Mouse (Mus musculus): ENCODE results near the gene Auts2. TPM values are rescaled to one million over a fixed set of nuclear protein-coding genes. Genes with fewer than 3 reads are reported as not detected.

Gene Auts2
- polyA plus RNA-seq, 1 experiment from 2014 or later = 24.7 TPM

- Histone ChIP-seq H3K4me3 (no peak overlapping the region), H3K4me1 (no peaks in the 10 kb centered on the region), H3K9me3 (no peaks in the 10 kb centered on the region), H3K36me3 (no peaks in the 10 kb centered on the region), H3K27ac (no peak overlapping the region), H3K27me3 (ENCODE audit: insufficient read depth, poor library complexity, severe bottlenecking) (no peaks in the 10 kb centered on the region)
- DNase-seq (ENCODE audit: low spot score) = no peak
- 91% methylated on average over 11 of the region's 11 CpGs for WGBS
These were observed 673.2 kb downstream of the Auts2 start for GRCm38 (mm10) chr5:131869711-131870499.

DNA sequence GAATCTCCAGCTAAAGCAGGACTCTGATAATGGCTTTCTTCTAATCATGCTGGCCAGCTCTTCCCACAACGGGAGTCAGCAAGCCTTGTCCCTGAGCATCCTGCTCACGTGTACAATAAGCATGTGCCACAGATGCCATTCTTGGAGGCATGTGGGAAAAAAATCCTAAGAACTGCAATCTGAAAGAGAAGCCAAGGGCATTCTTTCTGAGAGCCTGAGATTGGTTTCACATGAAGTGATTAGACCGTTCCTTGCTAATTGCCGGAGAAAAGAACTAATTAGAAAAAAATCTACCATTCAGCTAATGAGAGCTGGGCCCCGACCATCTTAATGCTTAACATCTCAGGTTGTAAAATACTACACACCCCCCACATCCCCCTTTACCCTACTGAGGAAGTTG, 677.9 kb downstream of the Auts2 start:
- H3K36me3 ChIP-seq = no peaks in the 10 kb centered on the region
- no peak overlapping the region for H3K27ac ChIP-seq
- no peak for DNase-seq (ENCODE audit: low spot score)
- 0 out of 2 replicates have a peak, but pooled peaks cover 4% of the 10 kb centered on the region for H3K27me3 ChIP-seq (ENCODE audit: insufficient read depth, poor library complexity, severe bottlenecking)
- H3K4me3 ChIP-seq = no peak overlapping the region
- H3K4me1 ChIP-seq = no peaks in the 10 kb centered on the region
- H3K9me3 ChIP-seq = no peaks in the 10 kb centered on the region
- 61% methylated on average over 5 of the region's 5 CpGs for WGBS

DNA sequence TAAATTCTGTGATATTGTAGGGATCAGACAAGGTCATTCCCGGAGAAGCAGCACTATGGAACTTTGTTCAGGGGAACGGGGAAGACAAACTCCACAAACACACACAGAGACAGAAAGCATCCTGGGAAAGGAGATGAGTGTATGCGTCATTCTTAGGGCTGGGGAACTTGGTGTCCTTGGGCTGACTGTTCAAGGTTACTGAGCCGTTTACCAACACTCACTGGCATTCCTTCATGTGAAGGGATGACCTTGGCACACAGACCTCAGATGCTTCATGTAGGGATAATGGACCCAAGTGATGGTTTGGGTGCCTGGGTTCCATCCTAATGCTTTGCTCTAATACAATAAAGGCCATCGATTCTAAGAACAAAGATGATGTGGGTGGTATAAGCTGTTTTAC, 685.2 kb downstream of the Auts2 start:
- no peaks in the 10 kb centered on the region for H3K27me3 ChIP-seq (ENCODE audit: insufficient read depth, poor library complexity, severe bottlenecking)
- H3K4me1 ChIP-seq = peaks cover 17% of the 10 kb centered on the region
- no peaks in the 10 kb centered on the region for H3K36me3 ChIP-seq
- H3K9me3 ChIP-seq = no peaks in the 10 kb centered on the region
- WGBS = 77% methylated on average over 5 of the region's 5 CpGs
- no peak overlapping the region for H3K4me3 ChIP-seq
- H3K27ac ChIP-seq = no peak overlapping the region
- DNase-seq (ENCODE audit: low spot score) = no peak

DNA sequence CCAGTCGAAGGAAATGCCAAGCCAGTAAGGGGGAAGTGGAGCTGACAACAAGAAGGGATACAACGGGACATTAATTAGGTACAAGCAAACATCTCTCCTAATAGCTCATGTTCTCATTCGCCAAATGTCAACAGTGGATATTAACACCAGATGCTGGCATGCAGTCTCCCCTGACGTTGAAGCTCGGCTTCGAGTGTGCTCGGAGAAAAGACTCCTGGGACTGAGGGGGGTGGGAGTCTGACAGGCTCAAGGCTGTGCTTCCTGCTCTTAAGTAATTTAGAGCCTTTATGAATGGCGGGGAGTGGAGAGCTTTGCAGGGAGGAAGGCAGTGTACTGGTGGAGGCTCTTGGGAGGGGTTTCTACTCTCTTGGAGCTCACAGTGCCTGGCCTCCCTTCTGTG, 687.8 kb downstream of the Auts2 start:
- Histone ChIP-seq H3K4me3 (no peak overlapping the region), H3K27me3 (ENCODE audit: insufficient read depth, poor library complexity, severe bottlenecking) (no peaks in the 10 kb centered on the region), H3K9me3 (no peaks in the 10 kb centered on the region), H3K27ac (no peak overlapping the region), H3K36me3 (no peaks in the 10 kb centered on the region), H3K4me1 (peaks cover 24% of the 10 kb centered on the region)
- 26% methylated on average over 8 of the region's 8 CpGs for WGBS
- no peak for DNase-seq (ENCODE audit: low spot score)

DNA sequence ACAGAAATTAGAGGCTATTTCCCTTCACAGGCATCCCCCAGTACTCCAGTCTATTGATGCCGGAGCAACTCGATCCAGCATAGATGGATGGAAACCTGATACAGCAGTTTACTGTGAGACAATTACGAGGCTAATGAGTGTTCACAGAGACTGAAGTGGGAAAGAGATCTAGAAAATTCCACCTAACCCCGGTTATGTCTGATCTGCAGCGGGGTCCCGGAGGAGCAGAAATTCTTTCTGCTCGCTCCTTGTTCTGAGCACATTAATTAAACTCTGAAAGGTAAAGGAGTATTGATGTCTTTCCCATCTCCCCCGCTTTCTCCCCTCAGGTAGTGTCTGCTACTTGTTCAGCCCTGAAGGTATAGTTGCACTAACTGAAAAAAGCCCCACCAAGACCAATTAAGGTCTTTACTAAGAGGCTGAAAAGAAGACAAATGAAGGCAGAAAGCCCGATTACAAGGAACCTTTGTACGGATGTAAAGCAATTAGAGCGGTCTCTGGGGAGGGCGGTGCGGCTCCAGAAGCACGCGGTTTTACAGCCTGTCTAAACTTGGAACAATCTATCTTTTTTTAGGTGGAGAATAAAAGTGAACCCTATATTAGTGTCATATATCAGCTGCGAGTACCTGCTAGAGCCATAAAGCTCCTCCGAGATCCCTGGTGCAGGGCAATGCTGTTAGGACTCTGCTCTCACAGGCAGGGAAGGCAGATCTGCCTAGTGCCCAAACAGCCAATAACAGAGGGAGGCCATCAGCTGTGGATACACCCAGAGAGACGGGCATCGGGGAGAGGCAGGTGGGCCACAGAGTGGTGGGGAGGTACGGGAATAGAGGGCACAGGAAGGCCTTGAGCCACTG, 691.3 kb downstream of the Auts2 start:
- Histone ChIP-seq H3K27ac (no peak overlapping the region), H3K9me3 (no peaks in the 10 kb centered on the region), H3K4me3 (no peak overlapping the region), H3K36me3 (no peaks in the 10 kb centered on the region), H3K27me3 (ENCODE audit: insufficient read depth, poor library complexity, severe bottlenecking) (0 out of 2 replicates have a peak, but pooled peaks cover 4% of the 10 kb centered on the region), H3K4me1 (peaks cover 19% of the 10 kb centered on the region)
- no peak for DNase-seq (ENCODE audit: low spot score)
- 76% methylated on average over 20 of the region's 20 CpGs for WGBS

DNA sequence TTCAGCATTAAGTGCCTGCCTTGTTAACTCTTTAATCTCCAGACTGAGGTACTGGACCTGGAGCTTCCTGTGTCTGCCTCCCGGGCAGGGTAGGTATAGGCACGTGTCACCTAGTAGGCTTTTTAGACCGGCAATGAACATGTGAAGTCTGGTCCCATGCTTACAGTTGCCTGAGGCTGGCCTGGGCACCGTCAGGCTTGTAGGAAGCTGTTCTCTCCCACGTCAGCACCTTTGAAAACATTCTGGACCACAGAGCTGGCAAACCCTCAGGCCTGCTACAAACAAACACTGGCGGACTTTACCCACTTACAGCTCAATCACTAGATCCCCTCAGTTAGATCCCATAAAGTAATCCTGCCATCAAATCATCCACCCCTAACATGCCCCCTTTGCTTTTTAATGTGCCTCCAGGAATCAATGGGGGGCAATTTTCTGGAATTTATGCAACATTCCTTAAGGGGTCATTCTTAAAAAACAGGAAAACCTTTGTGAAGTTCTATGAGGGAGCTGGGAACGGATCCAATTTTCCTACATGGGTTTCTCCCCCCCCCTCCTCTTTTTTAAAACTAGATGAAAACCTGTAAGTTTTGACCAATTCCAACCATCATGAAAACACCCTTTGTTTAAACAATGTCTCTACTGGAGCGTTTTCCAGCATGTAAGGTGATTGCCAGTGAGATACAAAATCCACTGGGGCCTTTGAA, 692.4 kb downstream of the Auts2 start:
- WGBS = 57% methylated on average over 8 of the region's 8 CpGs
- 0 out of 2 replicates have a peak overlapping the region, but pooled peaks have one; percentile 39 for H3K27ac ChIP-seq
- no peaks in the 10 kb centered on the region for H3K36me3 ChIP-seq
- H3K27me3 ChIP-seq (ENCODE audit: insufficient read depth, poor library complexity, severe bottlenecking) = 0 out of 2 replicates have a peak, but pooled peaks cover 9% of the 10 kb centered on the region
- DNase-seq (ENCODE audit: low spot score) = no peak
- H3K9me3 ChIP-seq = no peaks in the 10 kb centered on the region
- no peak overlapping the region for H3K4me3 ChIP-seq
- H3K4me1 ChIP-seq = peaks cover 19% of the 10 kb centered on the region

- H3K36me3 ChIP-seq = no peaks in the 10 kb centered on the region
- H3K4me3 ChIP-seq = no peak overlapping the region
- WGBS = 74% methylated on average over 3 of the region's 3 CpGs
- DNase-seq (ENCODE audit: low spot score) = no peak
- H3K4me1 ChIP-seq = peaks cover 9% of the 10 kb centered on the region; the same call in 1 of the 2 replicates
- no peak overlapping the region for H3K27ac ChIP-seq
- H3K9me3 ChIP-seq = no peaks in the 10 kb centered on the region
- H3K27me3 ChIP-seq (ENCODE audit: insufficient read depth, poor library complexity, severe bottlenecking) = 0 out of 2 replicates have a peak, but pooled peaks cover 10% of the 10 kb centered on the region
These were observed 693.5 kb downstream of the Auts2 start for GRCm38 (mm10) chr5:131849644-131850043.

DNA sequence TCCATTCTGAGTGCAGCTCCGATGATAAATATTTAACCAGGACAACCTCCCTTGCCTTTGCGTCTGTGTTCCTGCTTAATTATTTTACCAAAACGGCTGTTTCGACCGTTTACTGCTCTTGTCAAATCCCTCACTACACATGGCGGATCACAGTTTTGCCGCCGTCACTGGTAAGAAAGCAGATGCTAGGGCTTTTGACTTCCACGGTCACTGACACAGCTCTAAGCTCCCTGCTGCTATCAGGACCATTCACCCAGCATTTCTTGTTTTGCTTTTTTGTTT, 698.7 kb downstream of the Auts2 start:
- no peaks in the 10 kb centered on the region for H3K4me1 ChIP-seq
- H3K4me3 ChIP-seq = no peak overlapping the region
- no peaks in the 10 kb centered on the region for H3K9me3 ChIP-seq
- DNase-seq (ENCODE audit: low spot score) = no peak
- no peaks in the 10 kb centered on the region for H3K36me3 ChIP-seq
- 0 out of 2 replicates have a peak, but pooled peaks cover 10% of the 10 kb centered on the region for H3K27me3 ChIP-seq (ENCODE audit: insufficient read depth, poor library complexity, severe bottlenecking)
- no peak overlapping the region for H3K27ac ChIP-seq
- WGBS = 78% methylated on average over 9 of the region's 9 CpGs

DNA sequence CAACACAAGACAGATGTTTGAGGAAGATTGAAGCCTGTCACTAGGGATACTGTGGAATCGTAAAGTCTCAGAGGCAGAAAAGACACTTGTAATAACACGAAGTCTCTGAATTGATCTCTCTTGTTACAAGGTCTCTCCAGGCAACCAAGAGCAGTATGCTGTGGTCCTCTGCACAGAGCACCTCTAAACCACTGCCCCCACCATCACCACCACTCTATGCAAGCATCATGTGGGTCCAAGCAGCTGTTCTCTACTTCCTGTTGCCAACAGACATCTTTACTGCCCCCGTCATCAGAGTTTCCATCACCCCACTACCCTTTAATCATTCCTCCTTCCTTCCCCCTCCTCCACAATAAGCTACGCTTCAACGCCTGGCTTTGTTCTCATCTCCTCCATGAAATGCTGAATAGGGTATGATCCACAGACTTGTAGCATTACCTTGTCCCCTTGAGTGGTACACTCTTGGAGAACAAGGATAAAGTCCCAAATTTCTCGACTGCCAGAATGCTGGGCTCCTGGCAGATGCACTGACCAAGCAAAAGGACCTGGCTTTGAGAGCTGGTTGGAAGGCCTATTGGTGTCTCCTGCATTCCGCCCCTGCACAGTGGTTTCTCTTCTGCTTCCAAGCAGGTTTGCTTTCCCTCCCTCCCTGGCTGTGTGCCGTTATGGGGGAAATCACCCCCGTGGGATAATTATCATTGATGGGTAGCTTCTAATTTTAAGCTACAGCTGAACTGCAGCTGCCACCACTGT, 699.2 kb downstream of the Auts2 start:
- no peaks in the 10 kb centered on the region for H3K4me1 ChIP-seq
- H3K27ac ChIP-seq = no peak overlapping the region
- H3K36me3 ChIP-seq = no peaks in the 10 kb centered on the region
- WGBS = 68% methylated on average over 9 of the region's 9 CpGs
- 0 out of 2 replicates have a peak, but pooled peaks cover 10% of the 10 kb centered on the region for H3K27me3 ChIP-seq (ENCODE audit: insufficient read depth, poor library complexity, severe bottlenecking)
- DNase-seq (ENCODE audit: low spot score) = no peak
- no peak overlapping the region for H3K4me3 ChIP-seq
- H3K9me3 ChIP-seq = no peaks in the 10 kb centered on the region

- Histone ChIP-seq H3K27ac (no peak overlapping the region), H3K4me1 (no peaks in the 10 kb centered on the region), H3K36me3 (no peaks in the 10 kb centered on the region), H3K9me3 (no peaks in the 10 kb centered on the region), H3K27me3 (ENCODE audit: insufficient read depth, poor library complexity, severe bottlenecking) (no peaks in the 10 kb centered on the region), H3K4me3 (no peak overlapping the region)
- DNase-seq (ENCODE audit: low spot score) = no peak
- WGBS = 59% methylated on average over 14 of the region's 14 CpGs
These were observed 703.4 kb downstream of the Auts2 start for GRCm38 (mm10) chr5:131839657-131840315.

DNA sequence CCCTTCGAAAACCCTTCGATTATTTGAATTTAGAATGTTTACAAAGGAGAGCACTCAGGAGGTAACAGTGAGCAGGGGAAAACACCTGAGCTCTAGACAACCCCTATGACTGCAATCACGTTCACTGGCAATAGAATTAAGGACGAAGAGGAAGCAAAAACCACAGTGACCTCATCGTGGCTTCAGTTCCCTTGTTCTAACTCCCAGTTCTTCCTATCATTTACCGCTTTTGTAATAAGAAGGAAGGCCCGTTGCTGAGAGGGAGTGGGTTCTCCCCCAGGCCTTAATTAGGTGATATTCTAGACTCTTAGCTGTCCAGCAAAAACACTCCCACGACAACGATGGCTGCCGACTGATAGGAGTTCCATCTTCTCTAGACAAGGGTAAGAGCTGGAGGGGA, 704.1 kb downstream of the Auts2 start:
- no peaks in the 10 kb centered on the region for H3K27me3 ChIP-seq (ENCODE audit: insufficient read depth, poor library complexity, severe bottlenecking)
- no peaks in the 10 kb centered on the region for H3K4me1 ChIP-seq
- WGBS = 73% methylated on average over 10 of the region's 10 CpGs

GRCm38 (mm10) chr5:131838064-131838463, 705.1 kb downstream of the Auts2 start:
- Histone ChIP-seq H3K36me3 (no peaks in the 10 kb centered on the region), H3K4me1 (0 out of 2 replicates have a peak, but pooled peaks cover 4% of the 10 kb centered on the region), H3K4me3 (no peak overlapping the region), H3K9me3 (no peaks in the 10 kb centered on the region), H3K27ac (no peak overlapping the region), H3K27me3 (ENCODE audit: insufficient read depth, poor library complexity, severe bottlenecking) (no peaks in the 10 kb centered on the region)
- no peak for DNase-seq (ENCODE audit: low spot score)
- 80% methylated on average over 6 of the region's 6 CpGs for WGBS

More for the DNA sequence above, 704.1 kb downstream of the Auts2 start:
- no peak for DNase-seq (ENCODE audit: low spot score)
- H3K27ac ChIP-seq = no peak overlapping the region
- H3K36me3 ChIP-seq = no peaks in the 10 kb centered on the region
- H3K9me3 ChIP-seq = no peaks in the 10 kb centered on the region
- H3K4me3 ChIP-seq = no peak overlapping the region
